Mouse (Mus musculus): ENCODE data around the gene Enox1. TPM values are rescaled to one million over a fixed set of nuclear protein-coding genes. Genes with fewer than 3 reads are reported as not detected.

The Enox1 gene
- total and polyA plus RNA-seq, 2 experiments from 2014 or later, result 23.1 to 49.6 TPM

DNA sequence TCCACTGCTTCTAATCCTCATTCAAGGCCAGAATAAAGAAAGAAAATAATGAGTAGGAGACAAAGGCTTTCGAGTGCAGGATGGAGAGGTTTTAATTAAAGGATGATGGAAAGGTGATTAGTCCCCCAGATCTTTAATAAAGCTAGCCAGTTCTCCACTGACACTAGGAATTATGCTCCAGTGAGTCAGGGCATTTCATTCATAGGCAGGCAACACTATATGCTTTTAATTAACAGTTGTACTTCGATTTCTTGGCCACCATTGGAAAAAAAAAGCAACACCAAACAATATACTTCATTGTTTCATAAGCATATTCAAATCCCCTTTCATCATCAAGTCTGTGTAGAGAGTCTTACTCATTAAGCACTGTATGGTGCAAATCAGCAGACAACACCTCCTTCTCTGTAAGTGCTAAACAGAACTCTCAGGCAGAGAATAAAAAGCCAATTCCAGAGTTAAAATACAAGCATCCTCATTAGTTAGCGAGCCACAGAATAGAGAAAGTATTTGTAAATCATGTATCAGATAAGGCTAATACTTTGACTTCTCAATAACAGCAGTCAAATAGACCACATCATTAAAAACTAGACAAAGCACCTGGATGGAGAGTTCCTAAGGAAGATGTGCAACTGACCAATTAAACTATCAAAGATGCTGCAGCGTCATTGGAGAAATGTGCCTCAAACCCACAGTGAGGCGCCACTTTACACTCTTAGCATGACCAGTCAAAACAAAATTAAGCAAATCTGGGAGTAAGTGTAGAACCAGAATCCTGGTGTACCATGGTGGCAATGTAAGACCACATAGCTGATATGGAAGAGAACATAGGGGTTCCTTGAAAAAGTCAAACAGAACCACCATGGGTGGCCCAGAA is 249.9 kb downstream of the Enox1 start:
- Histone ChIP-seq H3K4me3 (ENCODE audit: low read depth, low read length) (no peak overlapping the region), H3K4me1 (ENCODE audit: insufficient read depth, low read length) (no peaks in the 10 kb centered on the region), H3K27me3 (ENCODE audit: insufficient read depth, low read length) (no peaks in the 10 kb centered on the region), H3K4me2 (ENCODE audit: low read depth, low read length, poor library complexity, severe bottlenecking) (no peak overlapping the region), H3K27ac (ENCODE audit: low read depth, low read length) (no peak overlapping the region), H3K9me3 (ENCODE audit: low read length) (no peaks in the 10 kb centered on the region), H3K36me3 (ENCODE audit: insufficient read depth, low read length) (no peaks in the 10 kb centered on the region), H3K9ac (replicated peaks; ENCODE audit: low read length, poor library complexity, severe bottlenecking) (no peak overlapping the region)
- TF ChIP-seq CTCF (IDR thresholded peaks at IDR 0.05), result 0 out of 2 replicates have a peak, but pooled peaks have one; percentile 2
- DNase-seq (ENCODE audit: low spot score) (no peak), ATAC-seq (ENCODE audit: low FRiP score) (no peak)
- 58% methylated on average over 5 of the region's 5 CpGs for WGBS

DNA sequence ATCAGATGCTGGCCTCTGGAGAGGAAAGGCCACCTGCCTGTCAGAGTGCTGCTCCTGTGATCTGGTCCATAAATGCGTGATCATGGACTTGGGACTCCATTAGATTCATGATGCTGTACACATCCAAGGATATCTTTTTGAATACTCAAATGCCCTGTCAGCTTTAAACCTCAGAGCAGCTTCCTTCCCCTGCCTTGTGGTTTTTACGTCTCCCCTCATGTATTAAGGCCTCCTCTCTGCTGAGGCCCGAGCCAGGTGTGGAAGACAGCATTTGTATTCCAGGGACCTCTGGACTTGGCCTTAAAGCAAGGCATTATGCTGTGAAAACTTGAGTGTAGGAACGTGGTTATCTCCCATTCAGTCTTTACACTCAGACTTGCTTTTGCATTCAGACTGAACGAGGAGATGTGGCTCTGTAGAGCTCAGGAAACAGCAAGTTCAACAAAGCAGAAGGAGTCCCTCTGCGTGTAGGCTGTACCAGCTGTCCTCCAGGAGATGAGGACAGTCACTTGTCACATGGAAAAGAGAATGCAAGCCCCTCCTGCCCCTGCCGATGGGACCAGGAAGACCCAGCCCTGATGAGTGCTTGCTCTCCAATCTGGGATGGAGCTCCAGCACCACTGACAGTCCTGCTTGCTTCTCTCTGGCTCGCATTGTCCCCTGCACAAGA is 252.8 kb downstream of the Enox1 start:
- no peak overlapping the region for H3K4me2 ChIP-seq (ENCODE audit: low read depth, low read length, poor library complexity, severe bottlenecking)
- DNase-seq (ENCODE audit: low spot score), result no peak
- no peak for TF ChIP-seq CTCF (IDR thresholded peaks at IDR 0.05)

DNA sequence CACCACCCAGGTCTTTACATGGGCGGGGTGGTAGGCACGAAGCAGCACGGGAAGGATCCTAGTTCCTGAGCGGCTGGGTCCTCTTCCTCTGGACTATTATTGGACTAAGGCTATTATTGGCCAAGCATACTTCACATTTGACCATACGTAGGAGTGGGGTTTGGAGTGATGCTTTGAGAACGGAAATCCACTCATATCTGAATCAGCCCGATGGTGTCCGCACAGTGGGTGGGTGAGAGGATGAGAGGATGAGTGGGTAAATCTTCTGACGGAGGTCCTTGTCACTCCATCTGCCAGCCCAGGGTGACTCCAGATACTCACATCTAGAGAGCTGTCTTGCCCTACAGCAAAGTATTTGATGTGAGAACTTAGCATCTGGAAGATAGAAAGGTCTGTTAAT is 253.8 kb downstream of the Enox1 start:
- H3K36me3 ChIP-seq (ENCODE audit: insufficient read depth, low read length), result no peaks in the 10 kb centered on the region
- H3K27ac ChIP-seq (ENCODE audit: low read depth, low read length), result no peak overlapping the region
- TF ChIP-seq CTCF (IDR thresholded peaks at IDR 0.05), result no peak
- no peaks in the 10 kb centered on the region for H3K9me3 ChIP-seq (ENCODE audit: low read length)
- ATAC-seq (ENCODE audit: low FRiP score) (no peak), DNase-seq (ENCODE audit: low spot score) (no peak)
- H3K4me3 ChIP-seq (ENCODE audit: low read depth, low read length), result no peak overlapping the region
- H3K4me2 ChIP-seq (ENCODE audit: low read depth, low read length, poor library complexity, severe bottlenecking), result no peak overlapping the region
- no peak overlapping the region for H3K9ac ChIP-seq (replicated peaks; ENCODE audit: low read length, poor library complexity, severe bottlenecking)
- 91% methylated on average over 9 of the region's 9 CpGs for WGBS
- no peaks in the 10 kb centered on the region for H3K27me3 ChIP-seq (ENCODE audit: insufficient read depth, low read length)
- H3K4me1 ChIP-seq (ENCODE audit: insufficient read depth, low read length), result no peaks in the 10 kb centered on the region; the same call in 1 of the 2 replicates

More for the DNA sequence above, 252.8 kb downstream of the Enox1 start:
- no peak for ATAC-seq (ENCODE audit: low FRiP score)
- Histone ChIP-seq H3K9ac (replicated peaks; ENCODE audit: low read length, poor library complexity, severe bottlenecking) (no peak overlapping the region), H3K9me3 (ENCODE audit: low read length) (no peaks in the 10 kb centered on the region), H3K36me3 (ENCODE audit: insufficient read depth, low read length) (no peaks in the 10 kb centered on the region), H3K27me3 (ENCODE audit: insufficient read depth, low read length) (no peaks in the 10 kb centered on the region), H3K27ac (ENCODE audit: low read depth, low read length) (no peak overlapping the region), H3K4me3 (ENCODE audit: low read depth, low read length) (no peak overlapping the region), H3K4me1 (ENCODE audit: insufficient read depth, low read length) (no peaks in the 10 kb centered on the region)
- 80% methylated on average over 8 of the region's 8 CpGs for WGBS

DNA sequence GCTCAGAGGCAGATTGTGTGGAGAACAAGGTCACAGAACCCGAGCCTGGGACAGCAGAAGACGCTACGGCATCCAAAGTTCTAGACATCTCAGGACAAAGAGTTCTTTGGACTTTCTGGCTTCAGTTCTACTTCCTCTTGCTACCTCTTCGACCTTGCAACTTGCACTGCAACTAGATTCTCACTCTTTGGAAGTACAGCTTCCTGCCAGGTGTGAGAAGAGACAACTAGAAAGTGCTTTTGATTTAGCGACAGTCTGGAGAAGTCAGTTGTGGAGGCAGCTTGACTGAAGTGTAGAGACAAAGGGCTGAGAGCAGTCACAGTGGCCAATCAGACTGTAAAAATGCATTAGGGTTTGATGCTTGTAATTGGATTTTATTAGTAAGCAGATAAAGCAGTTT is 256.5 kb downstream of the Enox1 start:
- Histone ChIP-seq H3K4me1 (ENCODE audit: insufficient read depth, low read length) (no peaks in the 10 kb centered on the region; the same call in 1 of the 2 replicates), H3K9me3 (ENCODE audit: low read length) (no peaks in the 10 kb centered on the region), H3K4me3 (ENCODE audit: low read depth, low read length) (no peak overlapping the region), H3K4me2 (ENCODE audit: low read depth, low read length, poor library complexity, severe bottlenecking) (no peak overlapping the region), H3K27ac (ENCODE audit: low read depth, low read length) (no peak overlapping the region), H3K36me3 (ENCODE audit: insufficient read depth, low read length) (no peaks in the 10 kb centered on the region), H3K27me3 (ENCODE audit: insufficient read depth, low read length) (no peaks in the 10 kb centered on the region), H3K9ac (replicated peaks; ENCODE audit: low read length, poor library complexity, severe bottlenecking) (no peak overlapping the region)
- WGBS, result 83% methylated on average over 5 of the region's 5 CpGs
- DNase-seq (ENCODE audit: low spot score) (no peak), ATAC-seq (ENCODE audit: low FRiP score) (no peak)
- TF ChIP-seq CTCF (IDR thresholded peaks at IDR 0.05), result no peak

DNA sequence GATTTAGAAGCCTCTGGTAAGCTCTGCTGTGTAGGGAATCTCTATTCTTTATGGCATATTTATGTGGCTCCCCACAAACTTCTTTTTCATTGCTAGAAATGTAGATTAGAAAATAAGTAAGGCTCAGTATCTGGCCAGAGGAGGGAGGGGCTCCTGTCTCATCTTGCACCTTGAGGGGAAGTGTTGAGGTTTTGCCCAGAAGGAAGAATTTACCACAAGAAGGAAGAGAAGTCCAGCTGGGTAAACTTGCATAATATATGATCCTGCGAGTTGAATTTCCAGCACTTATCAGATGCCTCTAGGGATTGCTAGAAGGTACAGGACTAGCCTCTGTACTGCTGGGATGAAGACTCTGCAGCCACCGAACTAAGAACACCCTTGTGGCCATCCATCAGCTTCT is 259.8 kb downstream of the Enox1 start:
- Histone ChIP-seq H3K27ac (ENCODE audit: low read depth, low read length) (no peak overlapping the region), H3K9ac (replicated peaks; ENCODE audit: low read length, poor library complexity, severe bottlenecking) (no peak overlapping the region), H3K9me3 (ENCODE audit: low read length) (no peaks in the 10 kb centered on the region), H3K4me2 (ENCODE audit: low read depth, low read length, poor library complexity, severe bottlenecking) (no peak overlapping the region), H3K36me3 (ENCODE audit: insufficient read depth, low read length) (no peaks in the 10 kb centered on the region), H3K4me3 (ENCODE audit: low read depth, low read length) (no peak overlapping the region), H3K27me3 (ENCODE audit: insufficient read depth, low read length) (no peaks in the 10 kb centered on the region), H3K4me1 (ENCODE audit: insufficient read depth, low read length) (no peaks in the 10 kb centered on the region; the same call in 1 of the 2 replicates)
- ATAC-seq (ENCODE audit: low FRiP score) (no peak), DNase-seq (ENCODE audit: low spot score) (no peak)
- TF ChIP-seq CTCF (IDR thresholded peaks at IDR 0.05), result no peak
- 70% methylated on average over 2 of the region's 2 CpGs for WGBS

DNA sequence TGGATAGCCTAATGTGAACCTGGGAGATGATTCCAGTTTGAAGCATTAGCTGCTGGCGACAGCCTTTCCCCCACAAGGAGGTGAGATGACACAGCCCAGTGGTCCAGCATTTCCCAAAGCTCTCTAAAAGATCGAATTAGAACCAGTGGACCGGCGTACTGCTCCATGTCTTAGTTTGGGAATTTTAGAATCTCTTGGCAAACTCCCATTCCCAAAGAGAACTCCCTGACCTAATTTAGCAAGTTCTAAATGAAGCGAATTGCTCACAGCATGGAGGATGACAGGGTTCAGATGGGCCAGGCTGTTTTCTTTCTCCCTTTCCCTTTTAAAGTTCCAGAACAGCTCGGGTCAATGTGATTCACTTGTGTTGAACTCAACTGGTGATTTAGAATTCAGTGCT is 264.5 kb downstream of the Enox1 start:
- DNase-seq (ENCODE audit: low spot score) (no peak), ATAC-seq (ENCODE audit: low FRiP score) (no peak)
- H3K9me3 ChIP-seq (ENCODE audit: low read length), result no peaks in the 10 kb centered on the region
- H3K4me1 ChIP-seq (ENCODE audit: insufficient read depth, low read length), result no peaks in the 10 kb centered on the region
- no peak overlapping the region for H3K9ac ChIP-seq (replicated peaks; ENCODE audit: low read length, poor library complexity, severe bottlenecking)
- H3K4me2 ChIP-seq (ENCODE audit: low read depth, low read length, poor library complexity, severe bottlenecking), result no peak overlapping the region
- no peak overlapping the region for H3K4me3 ChIP-seq (ENCODE audit: low read depth, low read length)
- no peaks in the 10 kb centered on the region for H3K27me3 ChIP-seq (ENCODE audit: insufficient read depth, low read length)
- H3K36me3 ChIP-seq (ENCODE audit: insufficient read depth, low read length), result no peaks in the 10 kb centered on the region
- 74% methylated on average over 6 of the region's 6 CpGs for WGBS
- no peak overlapping the region for H3K27ac ChIP-seq (ENCODE audit: low read depth, low read length)
- no peak for TF ChIP-seq CTCF (IDR thresholded peaks at IDR 0.05)

Data from midbrain, postnatal 0 days (tissue).